Mouse (Mus musculus) thymus, adult 2 months (tissue): Measurements from ENCODE around the gene Fgd3.

ENCODE experiments used
- CTCF ChIP-seq: fragments of 200-500 bp; IDR thresholded peaks from 2 replicates; pipeline ENCODE4 v1.5.1; 2012; ENCODE audit warnings: mild to moderate bottlenecking, control low read depth, low read length, moderate library complexity, borderline replicate concordance; ENCODE audit not compliant: control insufficient read depth, poor library complexity, insufficient read depth; ENCODE audit errors: extremely low read depth
- POLR2A ChIP-seq: fragments of 200-500 bp; IDR thresholded peaks from 2 replicates; pipeline ENCODE4 v1.6.1; 2012; ENCODE audit warnings: mild to moderate bottlenecking, low read length, control low read depth, moderate library complexity; ENCODE audit not compliant: control insufficient read depth, poor library complexity, insufficient read depth; ENCODE audit errors: extremely low read depth

- TF ChIP-seq POLR2A (no peak), CTCF (no peak)
These were observed 15.2 kb upstream of the Fgd3 start for GRCm38 (mm10) chr13:49335077-49335982.
